Mouse (Mus musculus): ENCODE measurements around the gene Timp3. TPM values are rescaled to one million over a fixed set of nuclear protein-coding genes. Genes with fewer than 3 reads are reported as not detected.
A peak's percentile ranks its signal among the peaks of the same experiment; 100 is the strongest.

The Timp3 gene
- total RNA-seq (2021) (100 to 1,000 TPM; 154 to 174 TPM), polyA plus RNA-seq (2012; rRNA removed) (80.2 and 114 TPM in 2 replicates)
- long read RNA-seq, full-length matches to known transcripts, result 29 of 45 reads
- long read RNA-seq, partial matches to known transcripts, result 15 of 45 reads
- long read RNA-seq, other reads (novel, unspliced or antisense), result 1 of 45 reads

DNA sequence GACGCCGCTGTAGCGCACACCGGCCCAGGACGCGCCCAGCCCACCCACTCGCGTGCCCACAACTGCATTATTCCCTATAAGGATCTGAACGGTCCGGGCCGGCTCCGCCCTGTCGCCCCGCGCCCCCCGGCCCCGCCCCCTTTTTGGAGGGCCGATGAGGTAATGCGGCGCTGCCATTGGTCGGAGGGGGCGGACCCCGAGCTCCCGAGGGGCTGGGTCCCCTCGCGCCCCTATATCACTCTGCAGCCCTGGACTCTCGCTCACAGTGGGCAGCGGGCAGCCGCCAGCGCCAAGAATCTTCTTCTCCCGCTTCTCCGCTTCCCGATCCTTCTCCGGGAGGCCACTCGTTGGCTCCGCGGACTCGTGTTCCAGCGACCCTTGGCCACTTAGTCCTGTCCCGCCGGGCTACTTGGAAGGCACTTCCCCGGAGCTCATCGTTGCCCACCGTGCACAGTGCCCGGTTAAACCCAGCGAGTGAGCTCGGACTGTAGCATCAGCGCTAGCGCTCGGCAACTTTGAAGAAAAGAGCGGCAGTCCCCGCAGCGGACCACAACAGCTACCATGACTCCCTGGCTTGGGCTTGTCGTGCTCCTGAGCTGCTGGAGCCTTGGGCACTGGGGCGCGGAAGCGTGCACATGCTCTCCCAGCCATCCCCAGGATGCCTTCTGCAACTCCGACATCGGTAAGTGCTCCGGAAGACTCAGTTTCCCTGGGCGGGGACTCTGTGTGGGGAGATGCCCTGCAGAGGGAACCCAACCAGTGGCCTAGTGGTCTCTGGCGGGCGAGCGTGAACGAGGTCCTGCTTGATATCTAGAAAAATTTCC lies at the start of gene Timp3:
Gene Timp3, plus strand, starts transcription at position 80 of the 824 bp plus-strand sequence.
- TF ChIP-seq EP300 (IDR thresholded peaks at IDR 0.05; ENCODE audit: insufficient read depth, low read depth, low read length) (0 out of 2 replicates have a peak, but pooled peaks have one; percentile 10), POLR2A (IDR thresholded peaks at IDR 0.05; ENCODE audit: insufficient read depth, low read depth, low read length) (peak; percentile 98), CTCF (IDR thresholded peaks at IDR 0.05) (no peak)
- H3K36me3 ChIP-seq (ENCODE audit: control insufficient read depth, insufficient read depth, low read length), result peaks cover 8% of the 10 kb centered on the region
- peak within 1 kb of the TSS; percentile 88 for H3K4me3 ChIP-seq
- peaks cover 14% of the 10 kb centered on the region for H3K4me1 ChIP-seq (ENCODE audit: control insufficient read depth, insufficient read depth, low read length)
- H3K9ac ChIP-seq (ENCODE audit: low read depth, low read length), result peak within 1 kb of the TSS; percentile 98
- intact Hi-C loops (cut with DNase I), result loop anchor here (1.0 to 5.0 kb wide), 2 partner anchors 57 to 161 kb away; no protein-coding TSS in a partner anchor
- 2% methylated on average over 65 of the region's 65 CpGs for WGBS
- DNase-seq, result peak; percentile 87 to 88
- H3K27me3 ChIP-seq (ENCODE audit: control insufficient read depth, insufficient read depth, low read length), result no peaks in the 10 kb centered on the region
- no peaks in the 10 kb centered on the region for H3K79me2 ChIP-seq (replicated peaks; ENCODE audit: control insufficient read depth, insufficient read depth, low read length)
- H3K27ac ChIP-seq, result peak within 1 kb of the TSS; percentile 98

- Histone ChIP-seq H3K27ac (no peak overlapping the region), H3K9ac (ENCODE audit: low read depth, low read length) (no peak overlapping the region), H3K79me2 (replicated peaks; ENCODE audit: control insufficient read depth, insufficient read depth, low read length) (no peaks in the 10 kb centered on the region), H3K4me3 (no peak overlapping the region), H3K4me1 (ENCODE audit: control insufficient read depth, insufficient read depth, low read length) (no peaks in the 10 kb centered on the region), H3K27me3 (ENCODE audit: control insufficient read depth, insufficient read depth, low read length) (no peaks in the 10 kb centered on the region), H3K36me3 (ENCODE audit: control insufficient read depth, insufficient read depth, low read length) (no peaks in the 10 kb centered on the region)
- no peak for TF ChIP-seq POLR2A (IDR thresholded peaks at IDR 0.05; ENCODE audit: insufficient read depth, low read depth, low read length)
- TF ChIP-seq CTCF (IDR thresholded peaks at IDR 0.05), result no peak
- no peak for TF ChIP-seq EP300 (IDR thresholded peaks at IDR 0.05; ENCODE audit: insufficient read depth, low read depth, low read length)
- intact Hi-C loops (cut with DNase I), result no loop called here
- 73% methylated on average over 4 of the region's 4 CpGs for WGBS
- no peak for DNase-seq
Observed at GRCm38 (mm10) chr10:86256221-86256620, 44.0 kb upstream of the Timp3 start.

GRCm38 (mm10) chr10:86257045-86257444 lies 43.1 kb upstream of the Timp3 start:
- intact Hi-C loops (cut with DNase I), result no loop called here
- no peaks in the 10 kb centered on the region for H3K4me1 ChIP-seq (ENCODE audit: control insufficient read depth, insufficient read depth, low read length)
- no peak overlapping the region for H3K27ac ChIP-seq
- no peak overlapping the region for H3K9ac ChIP-seq (ENCODE audit: low read depth, low read length)
- 70% methylated on average over 3 of the region's 3 CpGs for WGBS
- H3K79me2 ChIP-seq (replicated peaks; ENCODE audit: control insufficient read depth, insufficient read depth, low read length), result no peaks in the 10 kb centered on the region
- H3K4me3 ChIP-seq, result no peak overlapping the region
- no peaks in the 10 kb centered on the region for H3K36me3 ChIP-seq (ENCODE audit: control insufficient read depth, insufficient read depth, low read length)
- DNase-seq, result no peak
- no peaks in the 10 kb centered on the region for H3K27me3 ChIP-seq (ENCODE audit: control insufficient read depth, insufficient read depth, low read length)
- TF ChIP-seq EP300 (IDR thresholded peaks at IDR 0.05; ENCODE audit: insufficient read depth, low read depth, low read length) (no peak), POLR2A (IDR thresholded peaks at IDR 0.05; ENCODE audit: insufficient read depth, low read depth, low read length) (no peak), CTCF (IDR thresholded peaks at IDR 0.05) (no peak)

DNA sequence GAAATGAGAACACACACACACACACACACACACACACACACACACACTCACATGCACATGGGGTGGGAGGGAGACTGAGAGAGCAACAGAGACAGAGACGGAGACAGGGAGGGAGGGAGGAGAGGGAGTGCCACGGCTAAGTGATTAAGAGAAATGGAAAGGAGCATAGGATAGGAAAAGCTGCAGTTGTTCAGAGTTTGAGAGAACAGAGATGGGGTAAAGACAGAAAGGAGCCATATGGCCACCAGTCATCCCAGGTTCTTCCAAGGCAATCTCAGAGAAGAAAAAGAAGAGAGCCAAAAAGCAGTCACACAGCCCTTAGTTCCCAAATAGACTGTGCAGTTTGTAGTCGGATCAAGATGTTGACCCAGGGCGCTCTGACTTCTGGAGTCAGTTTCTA lies 42.1 kb upstream of the Timp3 start:
- intact Hi-C loops (cut with DNase I), result no loop called here
- Histone ChIP-seq H3K4me3 (no peak overlapping the region), H3K27me3 (ENCODE audit: control insufficient read depth, insufficient read depth, low read length) (no peaks in the 10 kb centered on the region), H3K9ac (ENCODE audit: low read depth, low read length) (no peak overlapping the region), H3K36me3 (ENCODE audit: control insufficient read depth, insufficient read depth, low read length) (no peaks in the 10 kb centered on the region), H3K4me1 (ENCODE audit: control insufficient read depth, insufficient read depth, low read length) (no peaks in the 10 kb centered on the region), H3K27ac (no peak overlapping the region), H3K79me2 (replicated peaks; ENCODE audit: control insufficient read depth, insufficient read depth, low read length) (no peaks in the 10 kb centered on the region)
- DNase-seq, result no peak
- TF ChIP-seq POLR2A (IDR thresholded peaks at IDR 0.05; ENCODE audit: insufficient read depth, low read depth, low read length) (no peak), EP300 (IDR thresholded peaks at IDR 0.05; ENCODE audit: insufficient read depth, low read depth, low read length) (no peak), CTCF (IDR thresholded peaks at IDR 0.05) (no peak)
- 77% methylated on average over 4 of the region's 4 CpGs for WGBS

GRCm38 (mm10) chr10:86258992-86259391 lies 41.2 kb upstream of the Timp3 start:
- no peaks in the 10 kb centered on the region for H3K36me3 ChIP-seq (ENCODE audit: control insufficient read depth, insufficient read depth, low read length)
- no peaks in the 10 kb centered on the region for H3K79me2 ChIP-seq (replicated peaks; ENCODE audit: control insufficient read depth, insufficient read depth, low read length)
- H3K27me3 ChIP-seq (ENCODE audit: control insufficient read depth, insufficient read depth, low read length), result no peaks in the 10 kb centered on the region
- H3K27ac ChIP-seq, result no peak overlapping the region
- no peak for DNase-seq
- no peak overlapping the region for H3K9ac ChIP-seq (ENCODE audit: low read depth, low read length)
- intact Hi-C loops (cut with DNase I), result no loop called here
- H3K4me3 ChIP-seq, result no peak overlapping the region
- WGBS, result 71% methylated on average over 3 of the region's 3 CpGs
- TF ChIP-seq CTCF (IDR thresholded peaks at IDR 0.05) (no peak), POLR2A (IDR thresholded peaks at IDR 0.05; ENCODE audit: insufficient read depth, low read depth, low read length) (no peak), EP300 (IDR thresholded peaks at IDR 0.05; ENCODE audit: insufficient read depth, low read depth, low read length) (no peak)
- no peaks in the 10 kb centered on the region for H3K4me1 ChIP-seq (ENCODE audit: control insufficient read depth, insufficient read depth, low read length)

GRCm38 (mm10) chr10:86261725-86262124 lies 38.4 kb upstream of the Timp3 start:
- H3K4me1 ChIP-seq (ENCODE audit: control insufficient read depth, insufficient read depth, low read length), result peaks cover 1% of the 10 kb centered on the region; the same call in 1 of the 2 replicates
- 76% methylated on average over 2 of the region's 2 CpGs for WGBS
- no peaks in the 10 kb centered on the region for H3K27me3 ChIP-seq (ENCODE audit: control insufficient read depth, insufficient read depth, low read length)
- H3K79me2 ChIP-seq (replicated peaks; ENCODE audit: control insufficient read depth, insufficient read depth, low read length), result no peaks in the 10 kb centered on the region
- H3K36me3 ChIP-seq (ENCODE audit: control insufficient read depth, insufficient read depth, low read length), result no peaks in the 10 kb centered on the region
- TF ChIP-seq CTCF (IDR thresholded peaks at IDR 0.05), result no peak
- TF ChIP-seq POLR2A (IDR thresholded peaks at IDR 0.05; ENCODE audit: insufficient read depth, low read depth, low read length), result no peak
- intact Hi-C loops (cut with DNase I), result no loop called here
- no peak overlapping the region for H3K27ac ChIP-seq
- no peak overlapping the region for H3K4me3 ChIP-seq
- no peak overlapping the region for H3K9ac ChIP-seq (ENCODE audit: low read depth, low read length)
- no peak for DNase-seq

All from heart, adult 2 months (tissue).